15 mouse cellular contexts compared by ENCODE assay signal in genomic region chr12:100508668-100509067, GRCm38 (mm10). TPM values are rescaled to one million over a fixed set of nuclear protein-coding genes. Genes with fewer than 3 reads are reported as not detected.
DNase-seq lines count a peak whose midpoint lies in the region; ATAC-seq and TF ChIP-seq lines count a peak whose summit lies in the region.
"Had no signal": no experiment of that assay in that cellular context is flagged by ENCODE, and none has a peak within 500 bp of the region (broad histone marks: within the 10 kb centered on the region; RNA-seq: fewer than 3 reads in every experiment).

No protein-coding gene starts in this region.

- no peak overlapping the region for H3K9ac ChIP-seq in liver, embryonic 14.5 days (replicated peaks)
- H3K9ac ChIP-seq: hindbrain, embryonic 13.5 days; midbrain, embryonic 12.5 days had no signal

- H3K36me3 ChIP-seq in liver, embryonic 14.5 days (replicated peaks; ENCODE audit: control insufficient read depth, insufficient read depth, low read depth), result no peaks in the 10 kb centered on the region
- H3K36me3 ChIP-seq: midbrain, embryonic 12.5 days had no signal

- intact Hi-C loops in gastrocnemius, adult 2 months (cut with DNase I), result no loop called here
- intact Hi-C loops in left cerebral cortex, postnatal 10 days (cut with DNase I), result no loop called here

- 14% methylated on average over 5 of the region's 5 CpGs for WGBS in liver, embryonic 14.5 days (ENCODE audit: insufficient replicate concordance)

- peak overlapping the region; percentile 62 for H3K27ac ChIP-seq in gastrocnemius, adult 2 months
- no peak overlapping the region for H3K27ac ChIP-seq in liver, embryonic 14.5 days
- H3K27ac ChIP-seq: embryonic facial prominence, embryonic 10.5 days; hindbrain, embryonic 13.5 days; midbrain, embryonic 12.5 days had no signal

- TF ChIP-seq CTCF in gastrocnemius, adult 2 months (IDR thresholded peaks at IDR 0.05), result no peak
- TF ChIP-seq CTCF in liver, embryonic 14.5 days (IDR thresholded peaks at IDR 0.05; ENCODE audit: low read depth), result no peak

- no peaks in the 10 kb centered on the region for H3K27me3 ChIP-seq in liver, embryonic 14.5 days (ENCODE audit: control insufficient read depth, insufficient read depth, low read length)
- H3K27me3 ChIP-seq: hindbrain, embryonic 13.5 days; midbrain, embryonic 12.5 days had no signal

- peak; percentile 58; the same call in 1 of the 2 replicates for ATAC-seq in liver, embryonic 14.5 days (ENCODE audit: insufficient read depth)

- H3K4me2 ChIP-seq in liver, embryonic 14.5 days (ENCODE audit: low read depth), result no peak overlapping the region
- H3K4me2 ChIP-seq: hindbrain, embryonic 13.5 days; midbrain, embryonic 12.5 days had no signal

- TF ChIP-seq EP300 in liver, embryonic 14.5 days (IDR thresholded peaks at IDR 0.05; ENCODE audit: low read depth), result no peak

- no peak overlapping the region for H3K4me3 ChIP-seq in gastrocnemius, adult 2 months
- no peak overlapping the region for H3K4me3 ChIP-seq in liver, embryonic 14.5 days (ENCODE audit: insufficient read depth in 1 of 2, low read depth in 2 of 2, low read length in 2 of 2)
- H3K4me3 ChIP-seq: embryonic facial prominence, embryonic 10.5 days; hindbrain, embryonic 13.5 days; midbrain, embryonic 12.5 days had no signal

- peak; percentile 5 for DNase-seq in gastrocnemius, adult 2 months
- no peak for DNase-seq in gastrocnemius, postnatal 25 days
- peak; percentile 31 for DNase-seq in lung, postnatal 36 days
- no peak for DNase-seq in lung, postnatal 14 days
- DNase-seq in liver, embryonic 14.5 days (ENCODE audit: low read depth in 3 of 3, low spot score in 3 of 3), result no peak
- DNase-seq in urinary bladder, adult 18-20 months (ENCODE audit: low spot score in 2 of 2), result no peak
- no peak for DNase-seq in thymus, postnatal 4 days
- no peak for DNase-seq in left cerebral cortex, postnatal 10 days (ENCODE audit: extremely low spot score in 1 of 2, low spot score in 2 of 2)
- DNase-seq: cerebellum, adult 9-10 months; kidney, adult 18-20 months; kidney, postnatal 4 days; lung, adult 18-20 months had no signal

- H3K9me3 ChIP-seq in liver, embryonic 14.5 days (ENCODE audit: control insufficient read depth, low read length), result no peaks in the 10 kb centered on the region
- H3K9me3 ChIP-seq: embryonic facial prominence, embryonic 10.5 days; hindbrain, embryonic 13.5 days; midbrain, embryonic 12.5 days had no signal

- H3K4me1 ChIP-seq in liver, embryonic 14.5 days (replicated peaks; ENCODE audit: control insufficient read depth in 2 of 2, insufficient read depth in 2 of 2, low read length in 1 of 2), result peaks cover 0 to 19% of the 10 kb centered on the region in 2 experiments; a peak in 2 of 4 replicates

RNA-seq across cellular contexts. Expression of gene Ttc7b, which starts 12.0 kb away (rescaled TPM):
- total RNA-seq in gastrocnemius, adult 2 months (2021), result 100 to 1,000 TPM; 147 to 160 TPM
- 100 to 1,000 TPM in 1 of 2 experiments, 10 to 100 TPM in 1; 98.3 to 136 TPM for total RNA-seq in gastrocnemius, postnatal 25 days (2021)
- 3.5 and 3.6 TPM in 2 replicates for polyA plus RNA-seq in liver, embryonic 14.5 days (2012; rRNA removed)
- polyA plus RNA-seq in liver, embryonic 14.5 days (2014; fragmentation: Nextera tagmentation; extraction: Ambion mirVana), result 1.2 and 1.3 TPM in 2 replicates
- total RNA-seq in left cerebral cortex, postnatal 10 days (2021), result 100 to 1,000 TPM; 137 to 138 TPM

Comparison
In these comparisons a context has a peak if more than half of its experiments do, and no peak if none do; other contexts are left out.
1. DNase-seq: peak in gastrocnemius, adult 2 months (single experiment) and lung, postnatal 36 days (single experiment); none in gastrocnemius, postnatal 25 days (single experiment), lung, postnatal 14 days (single experiment), liver, embryonic 14.5 days (0 of 3), urinary bladder, adult 18-20 months (0 of 2), thymus, postnatal 4 days (single experiment) and left cerebral cortex, postnatal 10 days (0 of 2).